Mouse (Mus musculus): ENCODE measurements around the gene Zfp148. TPM values are rescaled to one million over a fixed set of nuclear protein-coding genes. Genes with fewer than 3 reads are reported as not detected.
"Not testable (repeated sequence)": the region's sequence is repeated elsewhere in the genome, so short reads cannot be mapped to it uniquely, and the experiment has no call there.

Gene Zfp148
- total RNA-seq, 2 experiments from 2014 or later: 132 to 139 TPM

GRCm38 (mm10) chr16:33454306-33454705, 73.7 kb downstream of the Zfp148 start:
- DNase-seq (ENCODE audit: extremely low spot score in 1 of 2, low spot score in 1 of 2): no peak

GRCm38 (mm10) chr16:33455263-33455910, 74.8 kb downstream of the Zfp148 start:
- DNase-seq (ENCODE audit: extremely low spot score in 1 of 2, low spot score in 1 of 2): no peak

- no peak for DNase-seq (ENCODE audit: extremely low spot score in 1 of 2, low spot score in 1 of 2)
These were observed 78.5 kb downstream of the Zfp148 start for GRCm38 (mm10) chr16:33459101-33459500.

- DNase-seq (ENCODE audit: extremely low spot score in 1 of 2, low spot score in 1 of 2): no peak
These were observed 80.8 kb downstream of the Zfp148 start for GRCm38 (mm10) chr16:33461416-33461815.

- DNase-seq (ENCODE audit: extremely low spot score in 1 of 2, low spot score in 1 of 2): no peak
These were observed 84.0 kb downstream of the Zfp148 start for GRCm38 (mm10) chr16:33464509-33465241.

GRCm38 (mm10) chr16:33465242-33465614, 84.6 kb downstream of the Zfp148 start:
- DNase-seq (ENCODE audit: extremely low spot score in 1 of 2, low spot score in 1 of 2): no peak

- DNase-seq (ENCODE audit: extremely low spot score in 1 of 2, low spot score in 1 of 2): no peak
These were observed 86.8 kb downstream of the Zfp148 start for GRCm38 (mm10) chr16:33467451-33467850.

GRCm38 (mm10) chr16:33469973-33470372, 89.3 kb downstream of the Zfp148 start:
- no peak for DNase-seq (ENCODE audit: extremely low spot score in 1 of 2, low spot score in 1 of 2)

GRCm38 (mm10) chr16:33474381-33474780, 93.7 kb downstream of the Zfp148 start:
- DNase-seq (ENCODE audit: extremely low spot score in 1 of 2, low spot score in 1 of 2): no peak

- no peak for DNase-seq (ENCODE audit: extremely low spot score in 1 of 2, low spot score in 1 of 2)
These were observed 99.3 kb downstream of the Zfp148 start for GRCm38 (mm10) chr16:33479926-33480325.

GRCm38 (mm10) chr16:33481148-33481547, 100.5 kb downstream of the Zfp148 start:
- peak in 1 of 2 experiments; percentile 25 for DNase-seq (ENCODE audit: extremely low spot score in 1 of 2, low spot score in 1 of 2)

GRCm38 (mm10) chr16:33482309-33482708, 101.7 kb downstream of the Zfp148 start:
- no peak for DNase-seq (ENCODE audit: extremely low spot score in 1 of 2, low spot score in 1 of 2)

- no peak for DNase-seq (ENCODE audit: extremely low spot score in 1 of 2, low spot score in 1 of 2)
These were observed 107.1 kb downstream of the Zfp148 start for GRCm38 (mm10) chr16:33487709-33488108.

- DNase-seq (ENCODE audit: extremely low spot score in 1 of 2, low spot score in 1 of 2): no peak
These were observed 113.7 kb downstream of the Zfp148 start for GRCm38 (mm10) chr16:33494374-33494773.

- DNase-seq (ENCODE audit: extremely low spot score in 1 of 2, low spot score in 1 of 2): no peak
These were observed 127.4 kb downstream of the Zfp148 start for GRCm38 (mm10) chr16:33508082-33508481.

GRCm38 (mm10) chr16:33509231-33509630, 128.6 kb downstream of the Zfp148 start:
- not testable (repeated sequence) for DNase-seq (ENCODE audit: extremely low spot score in 1 of 2, low spot score in 1 of 2)

- DNase-seq (ENCODE audit: extremely low spot score in 1 of 2, low spot score in 1 of 2): not testable (repeated sequence)
These were observed 130.2 kb downstream of the Zfp148 start for GRCm38 (mm10) chr16:33510856-33511255.

GRCm38 (mm10) chr16:33512555-33512954, 131.9 kb downstream of the Zfp148 start:
- no peak for DNase-seq (ENCODE audit: extremely low spot score in 1 of 2, low spot score in 1 of 2)

GRCm38 (mm10) chr16:33516807-33517565, 136.3 kb downstream of the Zfp148 start, which contains the start of gene Slc12a8:
Gene Slc12a8 (plus strand): TSS chr16:33517328.
- DNase-seq (ENCODE audit: extremely low spot score in 1 of 2, low spot score in 1 of 2): peak in 1 of 2 experiments; percentile 22

GRCm38 (mm10) chr16:33517627-33518026, 137.0 kb downstream of the Zfp148 start:
- no peak for DNase-seq (ENCODE audit: extremely low spot score in 1 of 2, low spot score in 1 of 2)

- DNase-seq (ENCODE audit: extremely low spot score in 1 of 2, low spot score in 1 of 2): no peak
These were observed 137.6 kb downstream of the Zfp148 start for GRCm38 (mm10) chr16:33518236-33518635.
